Mouse (Mus musculus) lung, postnatal 25 days (tissue): ENCODE results near the gene Stk11ip.

Source experiments
- DNase-seq: peaks from one replicate; pipeline ENCODE4 v3.0.0; 2022; ENCODE audit warnings: low spot score

Stk11ip gene

DNA sequence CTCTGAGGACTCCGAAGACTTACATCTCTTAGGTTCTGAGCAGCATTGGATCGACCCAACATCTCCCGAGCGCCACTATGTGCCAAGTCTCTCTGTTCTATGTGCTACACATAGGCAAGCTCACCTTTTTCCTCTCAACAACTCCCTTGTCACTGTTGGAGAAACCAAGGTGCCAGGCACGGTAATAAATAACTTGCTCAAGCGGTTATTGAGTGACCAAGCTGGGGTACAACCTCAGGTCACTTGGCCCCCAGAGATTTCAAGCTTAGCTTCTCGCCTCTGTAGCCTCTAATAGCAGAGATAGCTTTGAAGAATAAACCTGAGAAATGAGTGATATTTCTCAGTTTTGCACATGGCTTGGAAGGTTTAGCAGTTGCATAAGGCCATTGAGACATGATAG lies 20.2 kb downstream of the Stk11ip start:
- no peak for DNase-seq

DNA sequence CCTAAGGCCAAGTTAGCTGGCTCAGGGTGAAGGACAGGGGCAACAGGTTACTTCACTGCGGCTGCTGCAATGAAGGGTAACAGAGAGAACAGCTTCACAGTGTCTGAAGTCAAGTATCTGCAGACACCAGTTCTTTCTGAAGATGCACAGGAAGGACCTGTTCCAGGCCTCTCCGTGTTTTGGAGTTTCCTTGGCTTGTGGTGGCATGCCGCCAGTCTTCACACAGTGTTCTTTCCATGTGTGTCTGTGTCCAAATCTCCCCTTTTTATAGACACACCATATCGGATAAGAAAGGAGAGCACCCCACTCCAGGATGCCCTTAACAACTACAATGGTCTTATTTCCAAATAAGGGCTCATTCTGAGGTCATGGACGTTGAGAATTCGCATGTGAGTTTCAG lies 23.0 kb downstream of the Stk11ip start:
- DNase-seq = no peak

DNA sequence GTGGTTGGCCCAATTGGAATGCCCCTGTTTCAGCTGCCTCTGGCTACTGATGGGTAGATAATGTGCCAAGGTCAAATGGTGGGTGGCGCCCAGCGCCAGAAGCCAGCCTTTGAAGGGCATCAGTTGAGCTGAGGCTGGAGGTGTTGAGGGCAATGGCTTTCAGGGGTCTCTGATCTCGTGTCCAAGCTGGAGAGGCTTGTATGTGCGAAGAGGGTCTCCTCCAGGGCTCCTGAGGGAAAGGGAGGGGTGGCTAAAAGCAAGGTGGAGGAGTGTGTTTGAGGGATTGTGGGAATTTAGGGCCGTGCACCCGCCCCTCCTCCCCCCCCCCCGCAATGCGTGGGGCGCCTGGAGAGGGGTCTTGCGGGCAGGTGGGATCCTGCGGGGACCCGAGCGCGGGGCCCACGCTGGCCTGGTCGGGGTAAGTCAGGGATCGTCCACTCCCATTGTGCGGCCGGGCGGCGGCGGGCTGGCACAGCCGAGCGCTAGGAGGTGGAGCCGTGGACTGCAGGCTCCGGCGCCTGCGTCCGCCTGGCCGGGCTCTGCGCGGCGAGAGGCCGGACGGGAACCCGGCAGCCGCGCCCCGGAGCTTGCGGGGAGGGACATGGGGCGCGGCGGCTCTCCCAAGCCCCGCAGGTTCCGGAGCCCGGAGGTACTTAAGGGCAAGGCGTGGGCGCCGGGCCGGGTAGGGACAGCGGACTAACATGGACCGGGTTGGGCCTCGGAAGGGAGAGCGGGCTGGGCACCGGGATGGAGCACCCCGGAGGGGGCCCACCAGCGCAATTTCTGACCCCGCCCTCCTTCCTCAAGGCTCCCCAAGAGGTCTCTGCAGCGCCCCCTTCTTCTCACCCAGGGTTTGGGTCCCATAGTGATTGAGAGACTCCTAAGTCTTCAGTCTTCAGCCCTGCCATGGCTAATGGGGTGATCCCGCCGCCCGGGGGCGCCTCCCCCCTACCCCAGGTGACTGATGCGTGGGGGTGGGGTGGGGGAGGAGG lies 24.9 kb downstream of the Stk11ip start, which contains the start of gene Slc4a3:
Slc4a3 (plus strand) TSS at position 302 of the 992 bp plus-strand sequence.
- peak; percentile 45 for DNase-seq

DNA sequence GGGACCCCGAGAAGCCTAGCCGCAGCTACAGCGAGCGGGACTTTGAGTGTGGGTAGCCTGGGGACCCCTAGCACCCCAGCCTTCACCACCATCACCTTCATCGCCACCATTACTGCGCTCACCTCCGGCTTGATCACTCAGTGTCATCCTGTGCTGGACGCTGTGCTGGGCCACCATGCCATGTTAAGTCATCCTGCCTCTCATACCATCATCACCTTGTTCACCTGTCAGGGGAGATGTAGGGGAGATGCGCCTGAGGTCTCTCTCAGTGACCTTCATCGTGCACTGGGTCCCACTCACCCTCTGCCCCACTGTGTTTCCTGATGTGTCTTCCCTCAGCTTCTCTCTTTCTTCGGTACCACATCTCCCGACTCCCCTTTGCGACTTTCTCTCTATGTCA lies 26.0 kb downstream of the Stk11ip start:
- DNase-seq = no peak

DNA sequence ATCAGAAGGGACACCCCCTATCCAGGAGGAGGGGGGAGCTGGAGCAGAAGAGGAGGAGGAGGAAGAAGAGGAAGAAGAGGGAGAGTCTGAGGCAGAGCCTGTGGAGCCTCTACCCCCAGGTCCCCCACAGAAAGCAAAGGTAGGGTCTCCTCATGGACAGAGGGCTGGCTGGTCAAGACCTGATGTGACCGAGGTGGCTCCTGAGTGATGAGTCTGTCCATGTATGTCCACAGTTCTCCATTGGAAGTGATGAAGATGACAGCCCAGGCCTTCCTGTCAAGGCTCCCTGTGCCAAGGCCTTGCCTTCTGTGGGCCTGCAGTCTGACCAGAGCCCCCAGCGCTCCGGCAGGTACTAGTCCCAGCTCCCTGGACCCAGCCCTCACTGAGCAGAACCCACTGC lies 26.8 kb downstream of the Stk11ip start:
- no peak for DNase-seq

DNA sequence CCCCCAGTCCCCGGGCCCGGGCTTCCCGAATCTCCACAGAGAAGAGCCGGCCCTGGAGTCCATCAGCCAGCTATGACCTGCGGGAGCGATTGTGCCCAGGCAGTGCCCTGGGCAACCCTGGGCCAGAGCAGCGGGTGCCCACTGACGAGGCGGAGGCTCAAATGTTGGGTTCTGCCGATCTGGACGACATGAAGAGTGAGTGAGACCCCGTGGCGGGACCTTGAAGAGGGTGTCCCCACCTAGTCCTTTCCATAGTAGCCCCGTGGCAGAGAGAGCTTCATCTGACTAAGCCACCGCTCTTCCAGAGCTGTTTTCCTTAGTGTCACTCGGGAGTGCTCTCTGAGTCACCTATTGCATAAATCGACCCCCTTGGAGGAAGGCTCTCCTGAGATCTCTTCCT lies 27.5 kb downstream of the Stk11ip start:
- no peak for DNase-seq

DNA sequence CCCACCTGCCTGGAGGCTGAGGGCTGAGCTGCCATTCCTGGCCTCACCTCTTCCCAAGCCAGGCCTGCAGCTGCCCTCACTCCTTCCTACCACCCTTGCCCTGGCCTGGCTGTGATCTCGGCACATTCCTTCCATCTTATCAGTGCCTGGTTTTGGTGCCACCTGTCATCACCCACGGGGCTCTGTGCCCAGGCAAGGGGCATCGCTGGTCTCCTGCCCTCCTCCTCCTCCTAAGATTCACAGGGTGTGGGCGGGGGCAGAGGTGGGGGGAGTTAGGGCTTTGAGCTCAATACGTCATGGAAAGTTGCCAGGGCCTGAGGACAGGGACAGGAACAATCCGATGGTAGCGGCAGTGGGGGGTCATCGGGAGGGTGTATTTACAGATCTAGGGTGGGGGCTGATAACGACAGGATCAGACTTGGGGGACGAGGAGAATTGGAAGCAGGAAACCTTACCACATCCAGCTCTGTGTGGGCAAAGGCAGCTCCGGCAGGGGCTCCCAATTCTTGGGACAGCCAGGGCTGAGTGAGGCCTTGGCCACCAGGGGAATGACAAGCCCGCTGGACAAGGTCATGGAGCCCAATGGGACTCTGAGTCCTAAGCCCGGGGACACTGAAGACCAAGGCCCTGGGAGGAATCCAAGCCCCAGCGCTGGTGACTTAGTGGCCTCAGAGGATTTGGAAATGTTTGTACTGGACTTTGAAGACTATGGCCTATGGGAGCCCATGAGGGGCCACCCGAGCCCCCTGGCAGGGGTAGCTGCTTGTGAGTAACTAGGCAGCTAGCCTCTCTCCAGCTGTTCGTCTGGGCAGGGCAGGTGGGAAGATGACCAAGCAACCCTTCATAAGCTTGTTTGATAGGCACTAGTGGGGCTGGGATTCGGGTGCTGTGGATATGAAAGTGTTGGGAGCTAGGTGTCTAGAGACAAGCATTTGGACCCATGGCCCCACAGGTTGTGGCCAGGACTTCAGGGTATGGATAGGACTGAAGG lies 28.3 kb downstream of the Stk11ip start:
- DNase-seq = no peak

DNA sequence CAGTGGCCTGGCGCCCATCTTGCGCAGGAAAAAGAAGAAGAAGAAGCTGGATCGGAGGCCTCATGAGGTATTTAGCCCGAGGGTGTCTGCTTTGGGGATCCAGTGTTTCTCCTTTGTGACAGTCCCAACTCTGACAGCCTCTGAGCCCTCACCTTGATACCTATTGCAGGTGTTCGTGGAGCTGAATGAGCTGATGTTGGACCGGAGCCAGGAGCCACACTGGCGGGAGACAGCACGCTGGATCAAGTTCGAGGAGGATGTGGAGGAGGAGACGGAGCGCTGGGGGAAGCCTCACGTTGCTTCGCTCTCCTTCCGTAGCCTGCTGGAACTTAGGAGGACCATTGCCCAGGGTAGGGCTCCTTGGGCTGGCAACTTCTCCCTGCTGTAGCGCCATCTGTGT lies 29.3 kb downstream of the Stk11ip start:
- no peak for DNase-seq

DNA sequence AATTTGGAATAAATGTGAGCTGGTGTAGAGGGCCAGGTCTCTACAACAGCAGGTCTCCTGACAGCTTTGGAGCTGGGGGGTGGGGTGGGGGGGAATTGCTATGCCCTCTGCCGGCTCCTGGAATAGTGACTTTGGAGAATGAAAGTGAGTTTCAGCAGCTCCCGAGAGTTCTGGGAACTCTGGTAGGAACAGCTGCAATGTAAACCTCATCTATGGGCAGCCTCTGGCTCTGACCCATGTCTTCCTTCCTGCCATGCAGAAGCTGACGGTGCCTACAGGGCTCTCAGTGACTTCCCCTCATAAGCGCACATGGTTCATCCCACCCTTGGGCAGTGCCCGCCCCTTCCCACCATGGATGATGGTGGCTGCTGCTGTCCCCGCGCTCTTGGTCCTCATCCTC lies 34.4 kb downstream of the Stk11ip start:
- DNase-seq = no peak

DNA sequence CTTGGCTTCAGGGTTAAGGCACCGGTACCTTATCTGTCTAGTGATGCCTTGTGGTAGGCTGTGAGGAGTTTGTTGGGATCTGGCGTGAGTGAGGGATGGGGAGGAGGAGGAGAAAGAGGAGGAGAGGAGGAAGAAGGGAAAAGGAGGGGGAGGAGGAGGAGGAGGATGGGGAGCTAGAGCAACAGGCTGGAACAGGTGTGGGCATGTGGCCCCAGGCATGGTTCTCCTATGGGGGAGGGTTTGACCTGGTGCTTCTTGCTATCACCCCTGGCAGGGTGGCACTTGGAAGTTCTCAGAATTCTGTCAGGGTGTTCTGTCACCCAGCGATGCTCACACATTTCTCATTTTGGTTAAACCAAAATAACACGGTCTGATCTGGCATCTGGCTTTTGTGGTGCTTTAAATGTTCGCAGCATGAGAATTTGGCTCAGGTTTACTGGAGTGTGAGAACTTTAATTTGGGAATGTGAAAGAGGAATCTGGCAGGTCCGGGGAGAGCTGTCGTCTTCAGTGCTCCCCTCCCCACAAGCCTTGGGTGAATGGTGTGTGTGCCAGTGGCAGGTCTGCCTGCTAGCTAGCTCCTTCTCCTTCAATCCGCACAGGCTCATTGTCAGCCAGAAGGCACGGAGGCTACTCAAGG lies 34.9 kb downstream of the Stk11ip start:
- no peak for DNase-seq

DNA sequence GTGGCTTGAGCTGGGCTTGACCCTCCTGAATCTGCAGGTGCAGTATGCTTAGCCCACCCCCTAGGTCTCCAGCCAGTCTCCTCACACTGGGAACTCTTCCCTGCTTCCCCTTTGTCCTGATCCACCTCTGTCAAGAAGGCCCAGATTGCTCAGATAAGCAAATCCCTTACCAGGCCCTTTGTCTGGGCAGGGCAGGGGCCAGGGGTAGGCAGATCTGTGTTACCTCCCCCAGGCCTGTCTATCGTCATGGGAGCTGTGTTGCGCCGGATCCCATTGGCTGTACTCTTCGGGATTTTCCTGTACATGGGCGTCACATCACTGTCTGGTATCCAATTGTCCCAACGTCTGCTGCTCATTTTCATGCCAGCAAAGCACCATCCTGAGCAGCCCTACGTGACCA lies 35.7 kb downstream of the Stk11ip start:
- no peak for DNase-seq

DNA sequence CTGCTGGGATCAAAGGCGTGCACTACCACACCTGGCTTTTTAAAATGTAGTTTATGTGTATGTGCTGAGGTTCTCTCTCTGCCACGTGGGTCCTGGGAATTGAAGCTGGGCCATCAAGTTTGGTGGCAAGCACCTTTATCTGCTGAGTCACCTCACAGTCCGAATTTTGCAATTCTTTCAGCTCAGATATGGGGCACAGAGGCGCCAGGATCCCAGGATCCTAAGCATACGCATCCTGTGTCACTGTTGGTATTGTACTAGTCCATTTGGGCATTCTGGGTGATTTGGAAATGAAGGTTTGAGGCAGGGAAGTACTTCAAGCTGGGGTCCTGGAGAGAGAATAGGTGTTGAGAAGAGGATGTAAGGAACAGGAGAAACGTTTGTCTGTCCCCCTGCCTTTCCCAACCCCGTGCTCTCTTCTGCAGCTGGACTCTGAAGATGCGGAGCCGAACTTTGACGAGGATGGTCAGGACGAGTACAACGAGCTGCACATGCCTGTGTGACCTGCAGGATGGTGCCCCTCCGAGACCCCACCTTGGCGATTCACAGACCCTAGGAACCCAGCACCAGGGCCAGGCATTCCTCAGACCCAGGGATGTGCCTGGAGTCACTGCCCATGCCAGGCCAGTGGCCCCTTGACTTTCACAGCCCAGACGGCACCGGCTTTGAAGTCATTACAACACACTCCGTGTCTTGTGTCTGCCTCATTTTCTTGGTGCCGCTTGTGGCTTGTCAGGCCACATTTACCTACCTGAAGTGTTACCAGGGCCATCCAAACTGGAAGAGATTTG lies 37.3 kb downstream of the Stk11ip start:
- no peak for DNase-seq

DNA sequence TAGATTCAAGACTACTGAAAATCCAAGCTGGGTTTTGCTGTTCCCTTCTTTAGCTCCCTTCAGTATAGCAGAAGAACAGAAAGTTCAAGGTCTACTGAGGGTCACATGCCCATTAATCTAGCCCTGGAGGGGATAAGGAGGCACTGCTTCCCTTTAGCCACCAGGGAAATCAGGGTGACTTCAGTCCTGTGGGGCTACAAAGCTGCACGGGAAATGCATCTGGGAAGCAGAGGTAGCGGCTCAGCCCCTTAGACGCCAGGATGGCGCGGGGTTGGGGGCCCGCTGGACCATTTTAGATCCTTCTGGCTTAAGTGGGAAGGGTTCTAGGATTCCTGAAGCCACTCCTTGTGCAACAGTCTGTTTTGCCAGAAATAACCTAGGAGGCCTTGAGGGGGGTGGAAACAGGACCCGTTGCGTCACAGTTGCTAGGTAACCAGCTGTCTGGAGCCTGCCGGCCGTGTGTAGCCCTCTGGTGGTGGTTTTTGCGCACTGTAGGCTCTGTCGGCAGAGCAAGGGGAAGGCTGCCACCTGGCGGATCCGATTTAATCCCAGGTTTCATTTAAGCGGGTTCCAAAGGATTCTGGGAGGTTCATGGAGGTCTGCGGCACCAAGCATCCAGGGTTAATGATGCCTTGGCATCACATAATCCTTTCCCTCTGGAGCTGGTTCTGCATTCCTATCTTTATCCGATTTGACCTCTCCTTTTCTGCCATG lies 38.0 kb downstream of the Stk11ip start:
- DNase-seq = peak; percentile 92

DNA sequence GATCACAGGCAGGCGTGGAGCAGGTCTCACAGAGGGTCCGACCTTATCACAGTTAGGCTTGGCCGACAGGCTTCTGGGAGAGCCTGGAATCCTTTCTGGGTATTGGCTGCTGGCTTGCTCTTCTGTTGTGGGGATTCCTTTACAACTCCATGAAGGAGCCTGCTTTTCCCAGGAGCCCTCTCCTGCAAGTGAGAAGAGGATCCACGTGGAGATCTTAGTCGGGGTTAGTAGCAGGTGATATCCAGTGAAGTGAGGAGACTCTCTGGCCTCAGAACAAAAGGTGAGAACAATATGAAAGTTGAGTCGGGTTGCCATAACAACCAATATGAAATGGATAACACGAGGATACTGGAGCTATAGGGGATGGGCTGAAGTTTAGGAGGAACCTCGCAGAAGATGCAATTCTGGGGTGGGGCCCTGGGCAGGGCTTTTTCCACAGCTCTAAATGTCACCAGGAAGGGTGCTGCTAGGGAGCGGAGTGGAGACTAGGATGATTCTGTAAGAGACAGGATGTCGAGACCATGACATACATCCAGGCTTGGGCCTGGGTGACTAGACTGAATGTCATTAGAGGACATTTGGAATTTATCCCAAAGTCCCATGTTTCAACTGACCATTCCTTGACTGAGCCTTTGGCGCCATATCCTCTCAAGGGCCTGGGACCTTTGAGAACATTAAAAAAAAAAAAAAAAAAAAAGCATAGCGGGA lies 39.0 kb downstream of the Stk11ip start:
- DNase-seq = no peak

DNA sequence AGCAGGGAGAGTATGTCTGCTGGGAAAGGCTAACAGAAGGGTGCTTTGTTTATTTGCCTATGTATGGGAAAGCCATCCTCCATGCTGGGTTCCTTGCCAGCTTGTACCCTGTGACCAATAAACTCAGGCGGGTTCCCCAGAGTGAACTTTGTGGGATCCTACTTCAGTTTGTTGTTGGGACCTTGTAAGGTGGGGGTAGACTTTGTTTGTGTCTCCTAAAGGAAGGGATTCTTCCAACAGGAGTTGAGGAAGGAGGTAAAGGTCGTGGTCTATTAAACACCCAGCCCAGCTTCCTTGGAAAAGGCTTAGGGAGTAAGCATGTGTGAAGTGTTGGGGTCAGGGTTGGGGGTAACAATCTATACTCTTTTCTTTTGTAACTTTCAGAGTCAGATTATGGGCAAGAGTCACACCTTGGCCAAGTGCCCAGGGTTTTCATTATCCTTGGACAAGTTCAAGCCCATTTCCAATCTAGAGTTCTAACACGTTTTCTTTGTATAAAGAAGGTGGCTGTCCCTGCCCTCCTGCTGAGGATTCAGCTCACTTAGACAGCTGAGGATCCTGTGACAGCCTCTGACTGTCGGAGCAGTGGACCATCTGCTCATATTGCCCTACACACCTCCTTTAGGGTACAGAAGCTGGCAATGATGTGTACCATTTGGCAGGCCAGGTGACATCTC lies 40.0 kb downstream of the Stk11ip start:
- DNase-seq = no peak

DNA sequence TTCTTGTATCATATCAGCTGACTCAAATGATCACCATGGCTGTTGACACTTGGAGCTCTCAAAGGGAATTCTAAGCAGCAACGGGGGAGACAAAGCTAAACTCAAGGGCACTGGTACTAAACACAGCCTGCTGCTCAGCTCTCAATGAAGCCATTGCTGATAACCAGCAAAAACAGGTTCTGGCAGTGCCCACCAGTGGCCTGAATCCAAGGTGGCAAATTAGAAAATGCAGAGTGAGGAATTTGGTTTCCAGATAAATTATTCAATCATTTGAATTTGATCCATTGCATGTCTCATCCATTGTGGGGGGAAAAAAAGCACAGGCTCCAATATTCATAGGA lies 40.5 kb downstream of the Stk11ip start:
- DNase-seq = no peak

DNA sequence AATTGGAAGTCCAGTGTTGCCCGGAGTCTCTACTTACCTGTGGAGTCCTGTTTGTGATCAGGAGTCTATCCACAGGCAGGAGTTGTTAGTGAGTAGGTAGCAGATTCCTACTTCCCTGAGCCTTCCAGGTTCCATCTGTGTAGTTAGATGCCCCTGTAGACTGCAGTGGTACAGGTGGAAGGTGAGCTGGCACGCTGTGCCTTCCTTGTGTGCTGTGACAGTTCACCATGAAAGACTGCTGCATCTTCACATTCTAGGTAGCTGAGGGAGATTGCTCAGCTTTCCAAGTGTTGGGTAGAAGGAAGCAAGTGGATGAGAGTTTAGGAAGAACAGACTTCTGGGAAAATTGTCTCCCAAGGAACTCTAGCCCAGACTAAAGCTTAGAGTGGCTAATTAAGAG lies 42.8 kb downstream of the Stk11ip start:
- DNase-seq = no peak

DNA sequence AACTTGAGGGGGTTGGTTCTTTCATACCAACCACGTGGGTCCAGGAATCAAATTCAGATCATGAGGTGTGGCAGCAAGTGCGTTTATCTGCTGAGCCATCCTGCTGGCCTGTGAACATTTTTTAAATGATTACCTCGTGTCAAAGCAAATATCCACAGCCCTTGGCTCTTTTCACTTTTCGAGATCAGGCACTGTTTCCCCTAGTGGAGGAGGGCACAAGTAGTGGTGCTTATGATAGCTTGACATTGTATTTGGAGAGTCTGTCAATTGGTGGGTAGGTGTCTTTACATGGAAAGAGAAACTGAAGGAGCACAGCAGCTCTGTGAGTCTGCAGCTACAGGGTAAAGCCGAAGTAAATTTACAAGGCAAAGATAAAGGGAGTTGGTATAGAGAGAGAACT lies 43.6 kb downstream of the Stk11ip start:
- no peak for DNase-seq

DNA sequence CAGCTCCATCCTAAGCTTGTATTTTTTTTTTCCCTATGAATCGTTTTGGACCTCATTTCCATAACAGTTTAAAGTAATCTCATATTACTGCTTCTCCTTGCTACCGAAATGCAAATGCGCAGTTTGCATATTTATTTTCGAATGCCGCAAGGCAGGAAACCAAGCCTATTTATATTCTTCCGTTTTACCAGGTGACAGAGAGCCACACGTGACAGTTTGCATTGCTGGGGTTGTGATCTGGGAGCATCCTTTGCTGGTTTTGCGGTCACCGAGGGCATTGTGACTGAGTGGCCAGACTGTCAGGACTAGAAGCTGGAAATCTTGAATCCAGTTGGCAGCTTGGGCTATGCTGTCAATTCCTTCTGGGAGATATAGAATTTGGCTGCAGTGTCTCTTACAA lies 44.3 kb downstream of the Stk11ip start:
- DNase-seq = no peak

DNA sequence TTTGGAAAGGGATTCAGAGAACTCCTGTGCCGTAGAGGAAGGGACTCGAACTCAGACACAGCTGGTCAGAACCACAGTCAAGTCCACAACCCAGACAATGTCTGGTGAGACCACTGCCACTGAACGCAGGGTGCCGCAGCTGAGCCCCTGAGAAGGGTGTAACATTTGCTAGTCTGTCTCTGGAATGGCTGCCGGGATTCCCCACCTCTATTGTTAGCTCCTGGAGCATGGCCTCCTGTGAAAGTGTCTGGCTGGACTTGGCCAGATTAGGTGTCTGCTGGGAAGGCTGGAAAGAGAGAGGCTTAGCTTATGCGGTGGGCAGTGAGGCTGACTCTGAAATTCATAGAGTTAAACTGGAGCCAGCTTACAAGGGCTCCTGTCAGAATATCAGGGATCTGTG lies 49.1 kb downstream of the Stk11ip start:
- no peak for DNase-seq
